Mouse (Mus musculus): Measurements from ENCODE around the gene Akr1c19.
A peak's percentile ranks its signal among the peaks of the same experiment; 100 is the strongest.
"Not testable (repeated sequence)": the region's sequence is repeated elsewhere in the genome, so short reads cannot be mapped to it uniquely, and the experiment has no call there.

Gene Akr1c19

DNA sequence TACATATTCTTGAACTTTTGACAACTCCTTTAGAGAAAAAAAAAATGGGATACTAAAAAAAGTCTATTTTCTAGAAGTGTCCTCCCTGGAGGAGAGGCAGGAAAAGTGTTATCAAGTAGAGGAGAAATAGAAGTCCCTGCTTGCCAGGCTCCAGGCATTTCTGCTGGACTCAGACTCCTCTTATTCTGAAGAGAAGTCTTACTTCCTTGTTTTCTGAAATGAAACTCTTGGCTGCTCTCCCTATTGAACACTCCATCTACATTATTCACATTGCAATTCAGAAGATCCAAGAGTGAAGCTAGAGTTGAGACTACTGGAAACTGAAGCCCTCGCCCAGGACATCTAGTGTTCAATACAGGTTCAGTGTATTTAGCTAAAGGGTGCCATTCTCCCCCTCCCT lies at the start of gene Akr1c19:
Gene Akr1c19, plus strand, starts transcription at position 260 of the 400 bp plus-strand sequence.
- DNase-seq = peak in 1 of 2 experiments; percentile 17

DNA sequence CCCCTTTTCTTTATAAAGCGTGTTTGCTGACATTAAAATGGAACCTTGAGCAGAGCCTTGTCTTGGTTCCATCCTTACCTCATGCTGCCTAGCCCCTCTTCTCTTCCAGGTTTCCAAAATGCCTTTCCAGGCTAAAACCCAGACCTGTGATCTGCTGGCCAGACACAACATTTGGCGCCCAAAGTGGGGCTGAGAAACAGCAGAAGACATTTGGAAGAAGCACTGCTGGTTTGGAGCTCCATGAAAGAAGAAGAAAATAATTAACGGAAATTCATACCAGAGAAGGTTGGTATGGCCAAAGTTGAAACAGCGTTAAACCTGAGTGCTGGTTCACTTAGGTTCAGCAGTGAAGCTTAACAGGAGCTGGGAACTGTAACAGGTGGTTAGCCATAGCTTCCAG lies 47.2 kb upstream of the Akr1c19 start:
- not testable (repeated sequence) for DNase-seq

DNA sequence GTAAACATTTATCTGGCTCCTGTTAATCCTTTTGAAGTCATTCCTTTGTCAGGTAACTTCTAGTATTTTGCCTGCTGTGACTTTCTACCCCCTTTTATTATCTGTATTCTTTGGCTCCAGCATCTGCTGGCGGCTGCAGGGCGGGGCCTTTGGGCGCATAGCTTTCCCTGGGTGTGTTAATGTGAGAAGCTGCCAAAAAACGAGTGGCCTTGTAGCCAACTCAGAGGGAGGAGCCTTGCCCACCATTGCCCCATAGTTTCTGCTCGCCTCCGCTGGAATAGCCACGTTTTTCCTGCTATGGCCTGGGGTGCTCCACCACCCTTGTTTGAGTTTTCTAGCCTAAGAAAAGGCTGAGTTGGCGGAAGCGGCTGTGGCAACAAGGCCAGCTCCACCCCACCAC lies 45.4 kb upstream of the Akr1c19 start:
- no peak for DNase-seq

DNA sequence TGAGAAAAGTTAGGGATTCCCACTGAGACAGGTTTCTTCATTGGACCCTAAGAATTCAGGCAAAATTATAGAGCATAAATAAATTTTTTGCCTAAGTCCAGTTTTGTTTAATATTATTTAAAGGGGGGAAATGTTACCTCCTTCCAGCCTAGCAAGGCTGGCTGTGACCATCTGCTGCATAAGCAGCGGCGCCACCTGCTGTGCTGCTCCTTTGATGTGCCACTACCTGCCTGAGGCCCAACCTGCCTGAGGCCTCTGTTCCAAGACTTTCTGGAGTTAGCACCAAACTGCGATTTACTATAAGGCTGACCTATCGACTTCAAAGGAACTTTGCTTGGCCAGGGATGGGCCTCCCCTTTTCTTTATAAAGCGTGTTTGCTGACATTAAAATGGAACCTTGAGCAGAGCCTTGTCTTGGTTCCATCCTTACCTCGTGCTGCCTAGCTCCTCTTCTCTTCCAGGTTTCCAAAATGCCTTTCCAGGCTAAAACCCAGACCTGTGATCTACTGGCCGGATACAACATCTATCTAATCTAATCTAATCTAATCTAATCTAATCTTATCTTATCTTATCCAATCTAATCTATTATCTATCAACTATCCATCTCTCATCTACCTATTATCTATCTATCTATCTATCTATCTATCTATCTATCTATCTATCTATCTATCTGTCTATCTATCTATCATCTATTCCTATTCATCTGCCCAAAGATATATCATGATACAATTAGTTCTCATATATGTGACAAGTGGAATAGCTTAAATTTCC lies 41.7 kb upstream of the Akr1c19 start:
- DNase-seq = peak; percentile 43 to 51

DNA sequence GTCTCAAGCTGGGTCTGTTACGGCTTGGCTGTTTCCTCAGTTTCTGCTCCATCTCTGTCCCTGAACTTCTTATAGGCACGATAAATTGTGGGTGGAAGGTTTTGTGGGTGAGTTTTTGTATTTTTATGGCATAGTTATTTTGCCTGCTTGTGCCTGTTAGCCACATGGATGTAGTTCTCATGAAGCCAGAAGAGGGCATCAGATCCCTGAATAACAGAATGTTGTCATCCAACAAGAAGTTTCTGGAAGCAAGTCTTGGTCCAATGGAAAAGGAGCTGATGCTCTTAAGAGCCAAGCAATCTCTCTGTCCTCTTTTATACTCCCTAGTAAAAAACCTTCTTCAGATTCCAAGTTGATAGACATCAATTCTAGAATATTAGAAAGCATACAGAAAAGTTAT lies 40.3 kb upstream of the Akr1c19 start:
- peak; percentile 9 to 31 for DNase-seq

DNA sequence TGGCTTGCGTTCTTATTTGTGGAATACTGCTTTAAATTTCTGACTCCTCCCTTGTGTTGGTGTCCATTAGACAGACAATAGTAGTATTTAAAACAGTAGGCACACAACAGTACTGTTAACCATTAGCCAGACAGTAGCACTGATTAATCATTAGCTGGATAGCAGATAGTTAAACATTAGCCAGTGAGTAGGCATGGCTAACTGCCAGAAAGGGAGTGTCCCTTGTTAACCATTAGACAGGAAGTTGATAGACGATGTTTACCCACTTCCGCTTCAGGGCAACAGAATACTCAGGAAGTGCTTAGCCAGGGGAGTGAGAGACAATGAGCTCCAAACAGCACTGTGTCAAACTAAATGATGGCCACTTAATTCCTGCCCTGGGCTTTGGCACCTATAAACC lies 37.6 kb upstream of the Akr1c19 start, which contains the start of gene Akr1c13:
Gene Akr1c13, plus strand, starts transcription at position 247 of the 400 bp plus-strand sequence.
- DNase-seq = peak; percentile 8 to 40

DNA sequence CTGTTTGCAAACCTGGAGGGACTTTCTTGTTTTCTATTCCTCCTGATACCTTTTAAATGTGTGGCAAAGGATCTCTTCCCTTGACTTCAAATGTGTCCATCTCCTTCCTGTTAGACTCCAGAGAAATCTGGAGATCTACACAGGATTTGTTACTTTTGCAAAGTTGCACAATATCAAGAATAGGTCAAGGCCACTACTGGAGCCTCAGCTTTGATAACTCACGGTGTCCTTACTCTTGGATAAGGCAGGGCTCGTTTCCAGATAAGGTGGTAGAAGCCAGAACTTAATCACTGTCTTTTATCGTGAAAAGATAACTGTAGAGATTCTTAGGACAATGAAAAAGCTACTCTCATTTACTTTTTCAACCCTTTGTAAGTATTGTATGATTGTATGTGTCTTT lies 36.0 kb upstream of the Akr1c19 start:
- no peak for DNase-seq

DNA sequence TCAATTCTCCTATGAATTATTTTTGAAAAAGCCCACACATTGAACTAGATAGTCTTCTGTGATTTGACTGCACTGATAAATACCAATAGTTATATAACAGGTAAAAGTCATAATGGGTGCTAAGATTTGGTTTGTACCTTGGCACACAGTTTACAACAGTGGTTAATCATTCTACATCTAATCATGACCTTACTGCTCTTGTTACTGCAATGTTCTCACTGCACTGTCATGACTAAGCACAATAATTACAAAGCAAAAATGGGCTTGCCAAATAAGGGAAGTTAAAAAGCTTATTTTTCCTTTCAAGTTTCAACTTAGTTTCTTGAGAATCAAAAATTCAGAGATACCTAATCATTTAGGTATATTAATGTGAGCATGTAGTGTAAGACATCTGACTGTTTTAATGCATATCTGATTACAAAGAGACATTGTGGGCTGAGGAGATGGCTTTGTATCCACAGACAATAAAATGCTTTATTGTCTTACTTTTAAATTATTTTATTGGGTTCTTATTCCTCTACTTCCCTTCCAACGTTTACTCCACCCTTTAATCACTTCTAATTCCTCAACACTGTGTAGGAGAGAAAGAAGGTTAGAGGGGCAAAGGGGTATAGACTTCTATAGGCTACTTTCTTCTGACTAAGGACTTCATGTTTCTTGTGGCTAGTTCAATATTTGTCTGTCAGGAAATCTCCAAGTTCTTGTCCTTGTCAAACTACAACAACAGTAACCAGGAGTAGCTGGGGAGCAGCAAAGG lies 22.2 kb upstream of the Akr1c19 start:
- no peak for DNase-seq

DNA sequence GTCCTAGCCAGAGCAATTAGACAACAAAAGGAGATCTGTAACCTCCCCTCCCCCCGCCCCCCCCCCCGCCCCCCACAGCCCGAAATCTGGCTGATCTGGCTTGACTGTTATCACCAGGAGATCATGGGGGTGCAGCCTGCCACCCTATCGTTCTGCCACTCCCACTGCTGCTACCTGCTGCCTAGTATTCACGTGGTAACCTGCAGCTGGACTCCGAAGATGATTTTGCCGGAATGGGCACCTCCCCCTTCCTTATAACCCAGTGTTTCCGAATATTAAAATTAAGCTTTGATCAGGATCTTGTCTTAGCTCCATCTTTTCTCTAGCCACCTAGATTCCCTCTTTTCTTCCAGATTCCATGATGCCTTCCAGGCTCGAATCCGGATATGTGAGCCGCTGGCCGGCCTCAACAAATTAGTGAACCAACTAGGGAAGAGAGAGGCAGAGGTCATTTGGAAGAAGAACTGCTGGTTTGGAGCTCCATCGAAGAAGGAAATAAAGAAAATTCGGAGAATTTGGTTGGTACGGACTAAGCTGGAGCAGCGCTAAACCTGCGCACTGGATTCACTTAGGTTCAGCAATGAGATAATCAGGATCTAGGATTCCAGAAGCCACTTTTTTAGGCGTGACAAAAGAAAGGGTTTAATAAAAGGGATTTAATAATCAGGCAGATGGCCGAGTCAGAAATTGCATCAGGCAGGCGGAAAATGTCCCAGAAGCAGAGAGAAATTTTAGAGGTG lies 16.8 kb upstream of the Akr1c19 start:
- no peak for DNase-seq

DNA sequence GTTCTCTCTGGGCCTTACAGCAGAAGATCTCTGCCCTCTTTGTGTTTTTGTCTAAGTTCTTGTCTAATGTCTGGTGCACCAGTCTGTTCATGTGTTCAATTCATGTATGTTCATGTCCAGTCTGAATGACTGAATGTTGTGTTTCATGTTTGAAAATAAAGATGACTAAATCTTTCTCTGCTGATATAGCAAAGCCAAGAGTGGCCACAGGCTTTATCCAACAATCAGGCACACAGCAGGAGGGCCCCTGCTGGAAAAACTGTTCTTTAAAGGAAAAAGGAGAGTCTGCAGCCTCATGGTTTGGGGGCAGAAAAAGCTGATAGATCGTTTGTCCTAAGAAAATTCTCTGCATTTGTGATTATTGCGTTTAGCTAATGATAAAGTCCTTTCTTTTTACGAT lies 16.2 kb upstream of the Akr1c19 start:
- DNase-seq = no peak

DNA sequence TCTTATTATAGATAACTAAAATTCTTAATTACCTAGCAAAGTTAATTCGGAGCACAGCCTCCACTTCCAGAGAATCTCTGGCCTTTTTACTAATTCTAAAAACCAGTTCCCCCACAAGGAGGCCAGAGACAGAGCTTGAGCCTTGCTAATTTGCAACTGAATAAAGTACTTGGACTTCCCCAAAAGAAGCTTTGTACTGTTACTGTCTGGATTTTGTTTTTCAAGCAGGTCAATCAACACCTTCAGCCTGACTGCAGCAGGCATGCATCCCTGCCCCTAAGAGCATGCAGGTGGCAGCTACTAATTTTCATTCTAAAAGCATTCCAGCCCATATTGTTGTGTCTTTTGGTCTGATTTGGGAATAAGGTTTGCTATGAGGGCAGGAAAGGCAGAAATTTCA lies 13.0 kb upstream of the Akr1c19 start:
- DNase-seq = not testable (repeated sequence)

DNA sequence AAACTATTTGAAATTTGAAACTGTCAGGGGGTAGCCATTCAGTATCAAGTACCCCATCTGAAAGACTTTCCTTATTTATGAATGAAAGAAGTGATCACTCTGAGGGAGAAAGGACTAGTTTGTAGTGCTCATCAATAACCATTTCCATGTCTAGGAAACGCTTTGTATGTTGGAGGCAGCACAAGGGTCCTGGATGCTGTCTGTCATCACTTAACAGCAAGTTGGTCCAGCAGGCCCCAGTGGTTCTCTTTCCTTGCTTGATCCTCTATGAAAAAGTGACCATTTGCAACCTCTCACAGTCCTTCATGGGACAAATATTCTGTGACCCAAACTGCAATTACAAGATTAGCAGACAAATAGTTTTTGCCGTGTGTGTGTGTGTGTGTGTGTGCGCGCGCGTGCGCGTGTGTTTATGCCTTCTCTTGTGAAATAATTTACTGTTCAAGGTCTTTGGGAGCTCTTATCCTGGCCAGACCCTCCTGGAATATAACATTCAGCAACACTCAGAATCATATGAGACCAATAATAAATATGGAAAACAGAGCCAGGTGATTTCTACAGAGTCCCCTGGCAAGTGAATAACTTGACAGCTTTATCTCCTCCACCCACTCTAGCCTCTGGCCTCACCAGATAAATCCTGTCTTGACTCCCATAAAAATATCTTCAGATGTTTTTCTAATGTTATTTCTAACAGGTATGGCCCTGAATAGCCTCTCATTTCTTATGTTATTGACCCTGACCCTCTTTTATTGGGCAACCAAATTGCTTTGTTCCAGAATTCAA lies 2.5 kb downstream of the Akr1c19 start:
- no peak for DNase-seq

DNA sequence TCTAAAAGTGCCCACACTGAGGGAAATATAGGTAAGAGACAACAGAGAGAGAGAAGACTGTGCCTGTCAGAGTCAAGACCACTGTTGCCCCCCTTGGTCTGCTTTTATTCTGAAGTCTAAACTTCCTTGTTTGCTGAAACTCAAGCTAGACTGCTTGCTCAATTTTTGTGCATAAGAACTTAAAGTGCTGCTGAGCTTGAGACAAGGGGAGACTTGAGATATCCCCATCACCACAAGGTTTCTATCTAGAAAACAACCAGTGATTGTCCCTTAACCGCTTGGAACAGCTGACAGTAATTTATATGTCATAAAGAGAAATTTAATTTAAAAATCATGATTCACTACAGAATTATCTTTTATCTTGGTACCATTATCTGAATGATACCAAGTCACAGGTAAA lies 4.6 kb downstream of the Akr1c19 start:
- no peak for DNase-seq

DNA sequence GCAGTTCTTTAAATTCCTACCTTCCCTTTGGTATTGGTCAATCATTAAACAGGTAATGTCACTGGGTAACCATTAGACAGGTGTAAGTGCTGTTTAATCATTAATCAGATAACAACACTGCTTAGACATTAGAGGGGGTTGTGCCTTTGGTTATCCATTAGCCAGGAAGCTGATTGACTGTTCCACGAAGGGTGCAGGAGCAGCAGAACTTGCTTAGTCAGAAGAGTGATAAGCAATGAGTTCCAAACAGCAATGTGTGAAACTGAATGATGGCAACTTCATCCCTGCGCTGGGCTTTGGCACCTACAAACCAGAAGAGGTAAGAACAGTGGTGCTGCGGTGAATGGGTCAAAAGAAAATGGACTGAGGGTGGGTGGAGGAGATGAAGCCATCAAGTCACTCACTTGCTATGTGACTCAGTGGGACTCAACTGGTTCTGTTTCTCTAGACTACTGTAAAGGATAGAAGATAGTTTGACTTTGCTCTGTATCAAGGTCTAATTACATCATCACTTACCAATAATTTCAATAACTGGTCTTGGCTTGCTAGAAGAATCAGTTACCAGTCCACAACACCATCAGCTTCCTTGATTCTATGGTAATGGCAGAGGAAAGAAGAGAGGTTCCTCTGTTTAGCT lies 5.2 kb downstream of the Akr1c19 start:
- DNase-seq = peak; percentile 24 to 54

DNA sequence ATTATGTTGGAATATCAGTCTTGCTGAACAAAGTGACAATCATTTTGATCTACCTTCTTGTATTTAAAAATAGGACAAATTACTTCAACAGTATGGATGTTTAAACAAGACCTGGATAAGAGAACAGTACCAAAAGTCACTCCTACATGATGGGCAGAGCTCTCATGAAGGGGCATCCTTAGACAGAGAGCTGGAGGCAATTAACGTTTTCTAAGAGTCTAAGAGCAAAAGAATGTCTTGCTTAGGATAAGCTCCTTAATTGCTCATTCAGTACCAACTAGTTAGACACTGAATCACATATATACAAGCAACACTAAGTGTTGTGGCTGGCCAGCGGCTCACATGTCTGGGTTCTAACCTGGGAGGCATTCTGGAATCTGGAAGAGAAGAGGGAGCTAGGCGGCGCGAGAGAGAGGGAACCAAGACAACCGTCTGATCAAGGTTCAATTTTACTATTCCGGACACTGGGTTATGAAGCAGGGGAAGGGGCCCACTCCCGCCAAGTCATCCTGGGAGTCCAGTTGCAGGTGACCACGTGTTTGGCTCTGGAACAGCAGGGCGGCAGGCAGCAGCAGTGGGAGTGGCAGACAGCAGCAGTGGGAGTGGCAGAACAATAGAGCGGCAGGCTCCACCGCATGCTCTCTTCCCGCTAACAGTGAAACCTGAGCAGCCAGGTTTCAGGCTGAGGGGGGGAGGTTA lies 16.5 kb downstream of the Akr1c19 start:
- DNase-seq = peak; percentile 56 to 73

DNA sequence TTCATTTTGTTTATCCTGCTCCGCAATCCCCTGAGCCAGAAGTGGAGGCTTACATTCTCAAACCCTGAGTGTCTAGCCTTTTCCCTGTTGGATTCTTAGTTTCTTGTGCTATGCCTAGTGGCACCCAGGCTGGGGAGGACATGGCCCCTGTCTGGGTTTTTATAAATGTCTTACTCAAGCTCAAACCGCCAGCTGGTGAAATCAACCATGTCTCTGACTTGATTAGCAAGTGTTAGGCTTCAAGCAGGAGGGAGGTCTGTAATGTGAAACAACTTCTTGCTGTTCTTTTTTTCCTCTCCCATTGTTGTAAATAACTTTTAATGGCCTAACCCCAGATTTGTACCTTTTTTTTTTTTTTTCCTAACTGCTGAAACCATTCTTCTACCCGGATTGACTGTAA lies 20.8 kb downstream of the Akr1c19 start:
- DNase-seq = no peak

DNA sequence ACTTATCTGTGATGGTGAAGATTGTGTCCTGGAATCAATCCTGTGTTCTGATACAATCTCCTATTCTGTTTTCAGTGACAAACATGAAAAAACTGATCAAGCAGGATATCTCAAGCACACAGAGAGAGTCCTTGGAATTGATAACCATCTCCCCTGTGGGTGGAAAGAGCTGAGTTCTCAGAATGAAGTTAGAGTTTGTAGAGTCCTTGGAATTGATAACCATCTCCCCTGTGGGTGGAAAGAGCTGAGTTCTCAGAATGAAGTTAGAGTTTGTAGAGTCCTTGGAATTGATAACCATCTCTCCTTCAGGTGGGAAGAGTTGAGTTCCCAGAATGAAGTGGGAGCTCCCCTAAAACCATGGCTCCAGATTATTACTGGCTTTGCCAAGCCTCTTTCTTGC lies 28.4 kb downstream of the Akr1c19 start:
- DNase-seq = not testable (repeated sequence)

DNA sequence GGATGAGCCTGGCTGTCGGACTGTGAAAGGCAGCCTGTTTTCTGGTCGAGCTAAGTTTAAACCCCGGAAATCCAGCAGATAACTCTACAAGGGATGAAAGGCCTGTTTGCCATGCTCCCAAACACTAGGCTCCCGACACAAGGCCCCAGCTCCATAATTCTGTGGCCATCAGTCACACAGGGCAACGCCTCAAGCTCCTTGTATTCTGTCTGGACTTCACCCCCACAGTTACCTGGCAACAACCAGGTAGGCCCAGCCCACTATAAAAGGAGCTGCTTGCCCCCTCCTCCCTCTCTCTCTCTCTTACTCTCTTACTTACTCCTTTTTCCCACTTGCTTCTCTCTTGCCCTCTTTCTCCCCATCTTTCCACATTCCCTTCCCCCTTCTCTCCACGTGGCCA lies 28.8 kb downstream of the Akr1c19 start:
- DNase-seq = no peak

DNA sequence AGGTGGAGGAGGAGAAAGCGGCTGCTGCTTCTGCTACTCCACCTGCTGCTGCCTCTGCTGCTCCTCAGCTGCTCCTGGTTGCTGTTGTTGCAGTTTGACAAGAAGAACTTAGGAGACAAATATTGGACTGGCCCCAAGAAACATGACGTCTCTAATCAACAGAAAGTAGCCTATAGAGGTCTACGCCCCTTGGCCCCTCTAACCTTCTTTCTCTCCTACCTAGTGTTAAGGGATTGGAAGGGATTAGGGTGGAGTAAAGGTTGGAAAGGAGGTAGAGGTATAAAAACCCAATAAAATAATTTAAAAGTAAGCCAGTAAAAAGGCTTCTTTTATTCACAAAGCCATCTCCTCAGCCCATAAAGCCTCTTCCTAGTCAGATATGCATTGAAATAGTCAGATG lies 36.1 kb downstream of the Akr1c19 start:
- no peak for DNase-seq

DNA sequence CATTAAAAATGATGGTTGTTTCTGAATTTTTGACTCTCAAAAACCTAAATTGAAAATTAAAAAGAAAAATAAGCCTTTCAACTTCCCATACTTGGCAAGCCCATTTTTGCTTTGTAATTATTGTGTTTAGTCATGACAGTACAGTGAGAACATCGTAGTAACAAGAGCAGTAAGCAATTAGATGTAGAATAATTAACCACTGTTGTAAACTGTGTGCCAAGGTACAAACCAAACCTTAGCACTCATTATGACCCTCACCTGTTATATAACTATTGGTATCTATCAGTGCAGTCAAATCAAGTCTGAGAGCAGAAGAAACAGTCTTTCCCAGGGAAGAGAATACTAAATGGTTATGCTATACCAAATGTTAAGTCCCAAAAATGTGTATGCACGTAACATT lies 36.5 kb downstream of the Akr1c19 start:
- DNase-seq = no peak

DNA sequence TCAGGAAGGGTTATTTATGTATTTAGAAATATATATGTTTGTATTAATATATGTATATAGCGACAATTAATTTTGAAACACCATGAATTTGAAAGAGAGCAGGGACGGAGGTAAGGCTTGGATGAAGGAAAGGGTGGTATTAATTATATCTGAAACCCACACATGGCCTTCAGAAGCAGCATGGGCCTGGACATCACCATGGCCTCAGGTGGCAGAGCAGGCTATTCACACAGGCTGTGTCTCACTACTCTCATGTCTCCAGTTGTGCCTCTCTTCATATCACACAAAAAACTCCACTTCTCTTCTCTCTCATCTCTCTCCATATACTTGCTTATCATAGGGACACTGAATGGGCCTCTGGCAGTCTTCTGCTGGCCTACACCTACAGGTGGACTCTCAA lies 37.0 kb downstream of the Akr1c19 start:
- DNase-seq = not testable (repeated sequence)

DNA sequence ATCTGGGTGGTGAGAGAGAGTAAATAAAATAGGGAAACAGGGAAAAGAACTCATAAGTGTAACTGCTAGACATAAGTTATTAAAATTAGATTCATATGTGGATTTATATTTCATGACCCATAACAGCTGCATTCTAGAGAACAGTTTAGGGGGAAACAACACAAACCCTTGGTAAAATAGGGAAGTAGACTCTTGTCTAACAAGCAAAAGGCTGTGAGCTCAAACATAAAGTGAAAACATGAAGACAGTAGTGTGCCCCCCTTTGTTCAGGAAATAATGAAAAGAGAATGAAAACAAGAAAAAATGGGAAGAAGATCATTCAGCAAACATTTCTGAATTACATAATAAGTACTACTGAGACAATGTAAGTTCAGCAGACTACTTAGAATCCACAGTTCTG lies 42.4 kb downstream of the Akr1c19 start:
- no peak for DNase-seq
